Mouse (Mus musculus): ENCODE measurements at regions not wholly inside any gene's neighbourhood (a gene's known extent, or its start where the extent isn't known, plus 50 kb on each side); places are given as distances from the start of the nearest gene placed in this dataset.
A peak's percentile ranks its signal among the peaks of the same experiment; 100 is the strongest.
"Not testable (repeated sequence)": the region's sequence is repeated elsewhere in the genome, so short reads cannot be mapped to it uniquely, and the experiment has no call there.

DNA sequence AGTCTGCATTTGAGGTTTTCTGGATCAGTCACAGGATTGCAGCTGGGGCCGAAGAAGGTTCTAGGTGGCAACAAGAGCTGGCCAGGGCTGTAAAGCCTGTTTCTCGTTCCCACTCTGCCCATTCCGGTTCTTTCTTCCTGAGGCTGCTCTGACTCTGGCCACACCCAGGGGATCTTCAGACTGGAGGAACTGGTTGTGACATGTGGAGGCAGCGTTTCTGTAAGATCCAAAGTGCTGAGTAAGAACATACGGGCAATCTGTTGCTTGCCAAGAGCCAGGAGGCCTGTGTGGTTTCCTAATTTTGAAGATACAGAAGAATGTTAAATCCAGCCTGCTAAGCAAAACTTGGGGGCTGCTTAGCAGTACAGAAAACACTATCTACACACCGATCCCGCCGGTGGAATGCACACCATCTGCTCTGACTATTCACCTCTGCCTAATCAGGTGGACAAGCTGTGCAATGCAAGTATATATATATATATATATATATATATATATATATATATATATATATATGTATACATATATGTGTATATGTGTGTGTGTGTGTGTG, 99.3 kb upstream of the Bmp2k start:
- DNase-seq, result peak in 1 of 2 experiments; percentile 39

DNA sequence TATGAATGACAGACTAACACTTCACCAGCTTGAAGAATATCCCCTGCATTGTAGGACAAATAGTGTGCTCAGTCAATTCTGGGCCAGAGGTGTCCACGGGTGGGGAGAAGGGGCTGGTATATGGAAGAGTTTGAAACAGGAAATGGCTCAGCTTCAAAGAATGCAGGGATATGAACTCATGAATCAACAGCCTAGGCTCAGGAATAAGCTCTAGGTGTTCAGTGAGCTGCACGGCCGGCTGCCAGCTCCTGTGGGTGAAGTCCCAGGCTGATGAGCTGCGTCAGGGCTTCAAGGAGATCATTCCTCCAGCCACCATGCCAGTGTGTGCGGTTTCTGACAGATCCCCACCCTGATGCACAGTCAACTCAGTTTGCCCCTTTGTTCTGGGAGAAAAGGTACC, 98.8 kb upstream of the Bmp2k start:
- DNase-seq, result no peak

DNA sequence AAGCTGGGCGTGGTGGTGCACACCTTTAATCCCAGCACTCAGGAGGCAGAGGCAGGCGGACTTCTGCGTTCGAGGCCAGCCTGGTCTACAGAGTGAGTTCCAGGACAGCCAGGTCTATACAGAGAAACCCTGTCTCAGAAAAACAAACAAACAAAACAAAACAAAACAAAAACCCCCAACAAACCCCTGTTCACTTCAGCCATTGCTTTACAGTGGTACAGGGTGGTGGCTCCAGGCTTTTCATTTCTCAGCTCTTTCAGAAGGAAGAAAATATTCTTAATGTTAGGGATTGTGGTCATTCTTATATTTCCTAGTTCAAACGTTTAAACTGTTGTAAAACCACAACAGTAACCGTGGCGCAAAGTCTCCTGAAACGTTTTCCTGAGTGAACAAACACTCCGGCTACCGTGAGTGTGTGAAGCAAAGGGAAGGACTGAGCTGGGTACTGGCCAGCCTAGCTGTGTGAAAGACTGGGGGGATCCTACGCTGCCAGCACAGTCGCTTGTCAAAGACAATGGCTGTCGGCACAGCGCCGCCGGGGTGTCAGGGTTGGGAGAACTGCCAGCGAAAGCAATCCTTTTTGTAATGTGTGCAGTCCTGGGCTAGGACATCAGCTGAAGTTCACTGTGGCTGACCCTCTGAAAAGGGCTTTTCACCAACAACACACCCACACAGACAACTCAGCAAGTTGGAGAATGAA, 91.8 kb upstream of the Bmp2k start:
- peak; percentile 37 to 49 for DNase-seq

DNA sequence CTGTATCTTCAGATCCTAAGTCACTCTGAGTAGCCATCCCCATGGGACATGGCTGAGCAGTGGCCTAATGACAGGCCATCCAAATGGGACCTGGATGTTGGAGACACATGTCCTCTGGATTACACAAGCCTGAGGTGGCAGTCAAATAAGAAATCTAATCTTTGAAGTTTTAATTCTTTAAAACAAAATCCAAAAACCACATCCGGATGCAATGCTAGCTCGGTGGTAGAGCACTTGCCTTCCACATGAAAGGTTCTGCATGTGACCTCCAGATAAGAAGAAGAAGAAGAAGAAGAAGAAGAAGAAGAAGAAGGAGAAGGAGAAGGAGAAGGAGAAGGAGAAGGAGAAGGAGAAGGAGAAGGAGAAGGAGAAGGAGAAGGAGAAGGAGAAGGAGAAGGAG, 89.1 kb upstream of the Bmp2k start:
- not testable (repeated sequence) for DNase-seq

DNA sequence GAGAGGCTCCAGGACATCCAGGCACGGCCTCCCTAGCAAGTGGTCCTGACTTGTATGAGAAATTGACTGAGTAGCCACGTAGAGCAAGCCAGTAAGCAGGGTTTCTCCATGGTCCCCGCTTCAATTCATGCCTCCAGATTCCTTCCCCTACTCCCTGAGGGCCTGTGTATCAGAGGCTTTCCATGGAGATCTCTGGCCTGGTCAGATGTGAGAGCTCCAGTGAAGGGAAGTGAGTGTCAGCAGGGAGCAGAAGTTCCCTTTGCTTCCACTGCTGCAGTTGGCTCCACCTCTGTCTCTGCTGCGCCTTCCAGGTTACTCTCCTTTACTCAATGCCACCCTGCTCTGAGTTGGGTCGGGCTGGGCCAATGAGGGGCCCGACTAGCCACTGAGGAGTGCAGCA, 88.3 kb upstream of the Bmp2k start:
- no peak for DNase-seq

DNA sequence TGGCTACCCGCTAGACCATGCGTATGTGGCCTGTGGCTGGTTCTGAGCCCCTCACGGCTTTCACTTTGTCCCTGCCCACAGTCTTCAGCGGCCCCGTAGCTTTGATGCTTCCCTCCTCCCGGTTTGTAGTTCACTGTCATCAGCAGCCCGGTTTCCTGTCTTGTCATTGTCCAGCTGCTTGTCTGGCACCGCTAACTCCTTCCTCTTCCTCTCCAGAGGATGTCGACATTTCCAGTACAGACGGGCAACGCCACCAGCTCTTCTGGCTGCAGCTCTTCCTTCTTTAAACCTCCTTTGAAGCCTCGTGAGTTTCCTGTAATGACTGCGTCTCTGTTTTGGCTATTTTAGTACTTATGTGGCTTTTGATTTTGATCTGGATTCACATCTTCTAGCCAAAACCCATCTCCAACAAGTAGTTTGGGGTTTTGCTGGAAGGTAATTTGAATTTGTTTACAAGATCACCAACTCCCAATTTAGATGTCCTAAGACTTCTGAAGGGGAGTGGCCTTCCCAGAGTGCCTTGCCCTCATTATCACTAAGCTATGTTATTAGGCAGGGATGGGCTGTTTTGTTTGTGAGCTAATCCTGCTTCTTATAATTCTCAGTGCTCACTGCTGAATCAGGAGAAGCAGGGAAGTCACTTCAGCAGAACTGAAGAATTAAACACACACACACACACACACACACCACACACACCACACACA, 85.8 kb upstream of the Bmp2k start:
- DNase-seq, result peak; percentile 63 to 83

DNA sequence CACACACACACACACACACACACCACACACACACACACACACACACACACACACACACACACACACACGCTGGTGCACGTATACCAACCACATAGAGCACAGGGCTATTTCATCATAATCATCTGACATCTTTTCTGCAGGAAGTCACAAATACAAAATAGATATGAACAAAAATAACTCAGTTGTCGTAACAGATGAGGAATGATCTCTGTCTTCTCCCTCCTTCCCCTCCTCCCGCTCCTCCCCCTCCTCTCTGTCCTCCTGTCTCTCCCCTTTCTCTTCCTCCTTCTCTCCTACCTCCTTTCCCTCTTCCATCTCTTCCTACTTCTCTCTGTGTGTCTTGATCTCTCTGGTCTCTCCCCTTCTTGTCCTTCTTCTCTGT, 85.2 kb upstream of the Bmp2k start:
- no peak for DNase-seq

DNA sequence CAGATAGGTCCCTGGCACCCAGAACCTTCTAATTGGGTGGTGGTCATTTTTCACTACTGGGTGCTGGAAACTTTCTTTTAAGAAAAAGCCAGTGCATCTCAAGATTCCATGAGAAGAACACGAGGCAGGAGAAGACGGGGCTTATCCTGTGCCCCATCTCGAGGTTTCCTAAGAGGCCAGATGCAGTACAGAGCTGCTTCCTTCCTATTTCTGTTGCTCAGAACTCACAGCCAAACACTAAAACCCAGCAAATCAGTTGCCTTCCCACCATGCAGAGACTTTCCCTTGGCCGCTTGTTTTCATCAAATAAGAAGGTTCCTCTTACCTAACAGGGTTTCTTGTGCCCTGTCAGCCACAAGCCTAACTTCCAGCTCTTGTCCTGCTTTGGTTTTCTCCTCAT, 84.7 kb upstream of the Bmp2k start:
- DNase-seq, result no peak

DNA sequence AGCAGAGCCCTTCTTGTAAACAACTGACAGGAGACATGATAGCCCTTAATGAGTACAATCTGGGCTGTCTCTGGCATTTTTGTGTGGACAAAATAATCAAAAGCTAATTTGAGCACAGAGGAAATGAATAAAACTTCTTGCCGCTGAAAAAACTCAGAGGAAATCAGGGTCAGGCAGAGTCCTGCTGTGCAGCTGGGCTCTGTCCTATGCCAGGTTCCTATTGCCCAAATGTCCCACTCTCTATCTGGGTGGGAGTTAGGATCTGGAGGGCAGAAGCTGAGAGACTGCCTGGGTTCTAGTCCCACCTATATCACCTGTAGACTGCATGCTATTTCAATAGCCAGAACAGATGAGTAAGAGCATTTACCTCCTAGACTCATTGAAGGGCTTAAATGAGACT, 83.8 kb upstream of the Bmp2k start:
- DNase-seq, result no peak

DNA sequence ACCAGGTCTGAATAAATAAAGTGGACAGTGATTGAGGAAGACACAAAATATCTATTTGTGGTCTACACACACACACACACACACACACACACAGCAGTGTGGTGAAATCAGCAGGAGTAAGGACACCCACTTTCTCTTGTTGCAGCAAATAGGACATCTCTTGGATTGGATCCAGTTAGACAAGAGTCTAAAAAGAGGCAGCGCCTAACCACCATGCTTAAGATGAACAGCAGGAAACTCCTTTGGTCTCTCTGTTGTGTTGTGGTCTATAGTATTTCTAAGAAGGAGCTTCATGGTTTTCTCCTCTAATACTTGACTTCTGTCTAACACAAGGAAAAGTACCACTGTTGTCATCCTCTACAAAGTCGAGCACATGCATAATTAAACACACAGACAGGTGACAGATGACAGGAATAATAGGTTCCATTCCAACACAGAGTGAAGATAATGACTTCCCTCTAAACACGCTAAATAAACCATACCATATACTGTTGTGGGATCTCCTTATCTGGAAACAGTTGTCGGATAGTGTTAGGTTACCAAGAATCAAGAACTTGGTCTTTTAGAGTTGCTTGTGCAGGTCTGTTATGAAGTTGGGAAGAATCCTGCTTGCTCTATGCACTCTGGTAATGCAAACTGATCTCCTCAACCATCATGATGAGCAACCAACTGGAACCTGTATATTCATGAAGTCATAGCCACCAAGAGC, 82.6 kb upstream of the Bmp2k start:
- DNase-seq, result no peak

DNA sequence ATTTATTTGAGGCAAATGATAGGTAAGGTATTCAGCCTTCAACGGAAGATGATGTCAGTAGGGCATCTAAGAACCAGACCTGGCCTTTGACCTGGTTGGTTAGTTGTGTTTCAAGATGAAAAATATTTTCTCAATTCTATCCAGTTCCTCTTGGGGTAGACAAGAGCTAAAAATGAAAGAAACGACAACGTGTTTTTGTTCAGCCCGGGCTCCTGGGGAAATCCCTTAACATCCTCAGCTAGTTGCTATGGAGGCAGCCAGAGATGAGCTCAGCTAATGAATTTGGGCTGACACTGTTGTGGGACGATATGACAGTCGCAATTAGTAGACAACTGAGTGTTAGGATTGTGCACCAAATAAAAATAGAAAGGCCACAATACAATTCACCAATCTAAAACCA, 80.6 kb upstream of the Bmp2k start:
- DNase-seq, result no peak

DNA sequence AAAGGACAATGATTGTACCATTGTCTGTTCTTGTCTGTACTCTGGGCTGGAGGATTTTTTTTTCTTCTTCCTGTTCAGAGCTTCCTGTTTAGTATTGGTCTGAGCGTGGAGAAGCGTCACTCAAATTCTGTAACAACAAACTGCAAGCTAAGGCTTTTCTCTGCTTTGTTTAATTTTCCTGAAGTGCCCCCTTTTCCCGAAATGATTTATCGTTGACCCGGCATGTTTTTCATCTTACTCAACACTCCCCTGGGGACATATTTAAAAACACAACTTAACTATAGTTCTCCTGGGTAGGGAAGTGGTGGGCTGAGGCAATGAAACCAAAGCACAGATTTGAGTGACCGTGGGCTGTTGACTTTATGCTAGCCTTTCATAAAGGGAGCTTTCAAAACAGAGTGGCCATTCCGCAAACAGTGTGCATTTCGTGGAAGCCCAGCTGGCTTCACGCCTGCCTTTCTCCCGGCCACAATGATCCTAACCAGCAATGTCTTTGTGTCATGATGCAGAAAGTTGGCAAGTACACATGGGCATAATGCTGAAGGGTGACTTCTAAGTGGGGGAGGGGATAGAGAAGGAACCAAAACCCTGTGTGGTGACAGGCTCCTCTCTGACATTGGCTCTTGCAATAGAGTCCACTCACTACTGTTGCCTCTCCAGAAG, 79.8 kb upstream of the Bmp2k start:
- no peak for DNase-seq

DNA sequence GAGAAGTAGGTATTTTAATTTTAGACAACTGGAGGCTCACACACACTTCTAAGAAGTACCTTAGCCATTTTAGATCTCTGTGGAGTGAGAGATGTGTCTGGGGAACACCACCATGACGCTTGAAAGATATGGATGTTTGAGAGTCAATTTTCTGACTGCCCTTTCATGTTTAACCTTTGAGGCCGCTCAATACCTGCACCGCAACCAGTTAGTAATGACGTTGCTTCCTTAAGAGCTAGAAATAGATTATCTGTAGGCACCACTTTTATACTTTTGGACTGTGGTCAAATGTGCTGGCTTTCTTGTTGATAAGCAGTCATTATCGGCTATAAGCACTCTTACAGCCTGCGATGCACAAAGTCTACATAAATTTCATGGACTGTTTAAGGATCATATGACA, 78.3 kb upstream of the Bmp2k start:
- DNase-seq, result no peak

DNA sequence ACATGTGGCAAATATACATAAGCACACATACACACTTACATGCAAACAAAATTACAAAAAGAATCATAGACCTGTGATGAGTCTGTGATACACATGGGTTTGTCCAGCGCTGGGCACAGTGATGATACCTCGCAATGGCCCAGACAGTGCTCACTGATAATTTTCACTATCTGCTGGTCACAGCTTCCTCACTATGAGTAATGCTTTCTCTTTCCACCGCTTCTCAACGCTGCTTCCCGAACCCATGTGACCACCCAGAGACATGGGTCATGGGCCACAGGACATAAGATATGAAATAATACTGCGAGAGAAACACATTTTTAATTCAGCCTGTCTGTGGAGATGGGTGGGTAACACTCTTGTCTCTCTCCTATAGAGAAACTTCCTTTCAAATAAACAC, 76.5 kb upstream of the Bmp2k start:
- no peak for DNase-seq

DNA sequence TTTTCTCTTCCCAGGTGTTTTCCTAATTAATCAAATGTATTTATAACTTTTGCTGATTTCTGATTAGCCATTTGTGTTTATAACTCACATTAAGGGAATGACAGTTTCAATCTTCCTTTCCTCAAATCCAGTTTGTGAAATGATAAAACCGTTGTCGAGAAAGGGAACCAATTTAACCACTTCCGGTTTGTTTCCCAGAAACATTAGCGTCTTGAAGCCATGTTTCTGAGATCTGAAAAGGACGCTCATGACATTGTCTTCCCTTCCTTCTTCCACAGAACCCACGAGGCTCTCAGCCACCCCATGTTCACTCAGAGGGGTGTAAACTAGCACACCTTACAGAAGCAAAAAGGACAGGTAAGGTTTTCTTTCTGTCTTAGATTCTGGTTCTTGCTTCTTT, 76.0 kb upstream of the Bmp2k start:
- DNase-seq, result no peak

DNA sequence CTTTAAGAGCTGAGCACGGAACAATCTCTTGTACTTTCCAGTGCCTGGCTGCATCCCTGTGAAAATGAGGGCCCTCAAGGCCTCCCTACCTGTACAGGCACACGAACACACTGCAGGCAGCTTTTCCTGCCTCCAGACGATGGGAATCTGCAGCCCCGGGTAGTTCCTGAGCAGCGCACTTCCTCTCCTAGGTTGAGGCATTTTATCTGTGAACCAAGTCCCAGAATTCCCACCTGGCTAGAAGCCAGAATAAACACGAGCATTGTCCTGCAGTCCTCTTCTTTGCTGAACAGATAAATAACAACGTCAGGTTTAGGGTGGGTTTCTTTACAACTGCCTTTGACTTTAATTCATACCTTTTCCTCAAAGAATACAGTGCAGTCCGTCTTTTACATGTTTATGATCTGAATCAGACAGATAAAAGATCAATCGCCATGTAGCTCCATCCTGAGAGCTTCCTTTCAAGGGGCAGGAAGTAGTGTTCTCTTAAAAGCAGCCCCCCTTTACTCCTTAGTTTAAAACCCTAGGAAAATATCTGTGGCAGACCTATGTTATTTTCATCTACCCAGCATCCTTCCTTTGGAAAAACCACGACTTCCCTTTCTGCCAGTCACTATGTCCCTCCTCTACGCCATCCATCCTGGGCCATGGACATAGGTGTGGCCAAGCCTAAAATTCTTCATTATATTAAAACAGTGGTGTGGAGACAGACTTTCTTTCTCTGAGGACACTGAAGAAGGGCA, 75.3 kb upstream of the Bmp2k start:
- peak; percentile 64 to 65 for DNase-seq

DNA sequence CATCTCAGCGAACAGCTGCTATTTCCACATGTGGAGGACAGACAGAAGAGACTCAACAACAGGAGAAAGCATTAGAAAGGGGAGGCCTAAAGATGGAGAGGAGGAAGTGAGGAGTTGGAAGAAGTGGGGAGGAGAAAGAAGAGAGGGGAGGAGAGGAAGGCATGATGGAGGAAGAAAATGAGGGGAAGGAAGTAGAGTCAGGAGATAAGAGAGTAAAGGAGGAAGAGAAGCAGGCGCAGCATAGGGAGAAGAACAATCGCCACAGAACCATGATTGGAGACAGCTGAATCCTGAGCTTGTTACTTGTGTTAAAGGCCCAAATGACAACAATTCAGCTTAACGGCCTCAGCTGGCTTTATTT, 74.8 kb upstream of the Bmp2k start:
- DNase-seq, result no peak

DNA sequence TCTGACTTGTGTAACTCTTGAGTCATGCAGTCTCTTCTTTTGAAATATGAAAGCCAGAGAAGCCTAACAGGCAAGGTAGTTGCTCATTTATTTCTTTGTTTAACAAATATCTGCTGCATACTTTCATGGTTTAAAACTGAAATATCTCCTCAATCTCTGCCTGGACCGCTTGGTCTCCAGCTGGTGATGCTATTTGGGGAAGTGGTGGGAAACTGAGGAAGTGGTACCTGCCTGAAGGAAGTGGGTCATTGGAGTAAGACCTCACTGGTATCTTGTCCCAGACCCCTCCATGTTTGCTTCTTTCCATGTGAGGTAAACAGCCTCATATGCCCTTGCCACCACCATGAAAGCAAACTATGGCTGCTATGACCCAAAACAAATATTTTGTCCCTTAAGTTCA, 74.0 kb upstream of the Bmp2k start:
- no peak for DNase-seq

DNA sequence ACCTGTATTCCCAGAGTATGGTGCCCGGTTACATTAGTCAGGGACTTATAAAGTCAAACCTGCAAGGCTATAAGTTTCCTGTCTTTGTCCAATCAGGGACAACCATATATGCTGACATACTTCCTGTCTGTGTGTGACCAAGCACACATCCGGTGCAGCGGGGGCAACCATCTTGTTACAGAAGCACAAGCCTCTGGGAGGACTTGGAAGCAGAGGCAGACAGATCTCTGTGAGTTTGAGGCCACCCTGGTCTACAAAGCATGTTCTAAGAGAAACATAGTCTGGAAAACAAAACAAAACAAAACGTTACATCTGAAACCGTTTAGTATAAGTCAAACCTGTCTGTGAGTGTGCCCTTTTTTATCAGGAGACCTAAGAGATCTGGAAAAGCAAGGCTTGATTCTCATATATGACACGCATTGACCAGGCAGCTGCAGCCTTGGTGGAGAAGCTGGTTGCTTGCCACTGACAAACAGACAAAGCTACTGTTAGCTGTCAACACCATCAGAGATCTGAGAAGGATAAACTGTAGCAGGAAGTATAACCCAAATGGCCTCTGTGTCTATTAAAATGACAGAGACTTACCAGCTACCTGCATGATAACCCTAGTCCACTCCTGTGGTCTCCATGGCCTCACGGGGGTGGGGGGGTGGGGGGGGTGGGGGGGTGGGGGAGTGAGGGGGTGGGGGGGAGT, 72.6 kb upstream of the Bmp2k start:
- no peak for DNase-seq

DNA sequence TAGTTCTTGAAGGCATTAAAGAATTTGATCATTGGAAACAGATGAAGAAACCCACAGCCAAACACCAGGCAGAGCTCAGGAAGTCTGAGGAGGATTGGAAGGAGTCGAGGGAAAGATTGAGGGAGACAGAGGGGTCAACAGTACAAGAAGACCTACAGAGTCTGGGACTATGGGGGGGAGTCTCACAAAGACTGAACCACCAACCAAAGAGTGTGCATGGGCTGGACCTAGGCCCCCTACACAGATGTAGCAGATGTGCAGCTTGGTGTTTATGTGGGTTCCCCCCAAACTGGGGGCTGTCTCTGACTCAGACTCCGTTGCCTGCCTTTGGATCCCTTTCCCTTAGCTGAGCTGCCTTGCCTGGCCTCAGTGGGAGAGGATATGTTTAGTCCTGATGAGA, 71.5 kb upstream of the Bmp2k start:
- DNase-seq, result no peak

DNA sequence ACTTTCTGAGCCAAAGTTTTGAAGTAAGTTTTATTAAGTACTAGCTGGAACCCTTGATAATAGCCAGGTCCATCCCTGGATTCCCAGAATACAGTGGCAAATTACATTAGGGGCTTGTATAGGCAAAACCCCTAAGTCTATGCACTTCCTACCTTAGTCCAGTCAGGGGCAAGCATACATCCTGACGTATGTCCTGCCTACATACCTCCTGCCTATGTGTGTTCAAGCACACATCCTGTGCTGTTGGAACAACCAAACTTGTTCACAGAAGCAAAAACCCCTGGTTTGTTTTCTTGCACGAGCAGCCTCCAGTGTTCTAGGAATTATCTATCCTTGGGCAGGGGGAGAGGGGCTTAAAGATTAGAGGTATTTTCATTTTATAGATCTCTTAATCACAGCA, 66.4 kb upstream of the Bmp2k start:
- no peak for DNase-seq

DNA sequence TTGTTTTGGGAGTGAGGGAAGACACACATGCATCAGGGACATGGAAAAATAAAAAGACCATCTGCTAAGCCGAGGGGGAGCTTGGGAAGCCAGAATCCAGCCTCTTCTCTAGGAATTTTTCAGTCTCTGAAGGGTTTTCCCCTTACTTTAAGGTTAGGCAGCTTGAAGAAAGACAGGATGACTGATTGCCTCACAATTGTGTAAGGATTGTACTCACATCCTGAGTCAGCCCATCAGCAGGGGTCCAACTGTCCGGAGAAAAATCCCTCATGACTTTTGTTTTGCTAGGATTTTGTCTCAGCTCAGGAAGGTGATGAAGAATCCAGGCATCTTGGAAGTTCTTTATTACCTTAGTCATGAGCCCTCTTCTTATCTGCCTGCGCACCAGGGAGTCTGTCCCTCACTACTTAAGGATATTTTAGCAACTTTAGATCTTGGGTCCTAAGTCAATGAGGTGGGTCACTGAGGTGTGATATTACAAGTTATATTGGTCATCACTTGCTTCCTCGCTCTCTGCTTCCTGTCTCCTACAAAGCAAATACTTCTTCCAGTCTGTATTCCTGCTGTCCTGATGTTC, 65.8 kb upstream of the Bmp2k start:
- DNase-seq, result no peak

Data from kidney, postnatal 25 days (tissue).